Mouse (Mus musculus) lung, embryonic 14.5 days (tissue): ENCODE measurements around the gene Rag2. TPM values are rescaled to one million over a fixed set of nuclear protein-coding genes. Genes with fewer than 3 reads are reported as not detected.

ENCODE experiments used
- ATAC-seq: fragments of 200-750 bp; cut with Nextera tagmentation; 2 replicates; pipeline ENCODE4 v1.8.0; 2017; ENCODE audit warnings: mild to moderate bottlenecking, moderate TSS enrichment, moderate library complexity; ENCODE audit not compliant: insufficient read depth
- DNase-seq: peaks from one replicate; pipeline ENCODE4 v3.0.0-alpha.2; 2015
- H3K27ac ChIP-seq: fragments of 300-500 bp; sonication (generic); 2 replicates; pipeline ENCODE4 v1.5.1; 2014; ENCODE audit warnings: low read depth, mild to moderate bottlenecking, moderate library complexity
- H3K27me3 ChIP-seq: fragments of 300-500 bp; sonication (generic); 2 replicates; pipeline ENCODE4 v1.6.1; 2014; ENCODE audit warnings: low read length, control low read depth; ENCODE audit not compliant: insufficient read depth
- H3K36me3 ChIP-seq: fragments of 300-500 bp; sonication (generic); 2 replicates; pipeline ENCODE4 v1.6.1; 2014; ENCODE audit warnings: control low read depth; ENCODE audit not compliant: insufficient read depth
- H3K4me1 ChIP-seq: fragments of 300-500 bp; sonication (generic); 2 replicates; pipeline ENCODE4 v1.6.1; 2014; ENCODE audit warnings: antibody characterized with exemption, control low read depth; ENCODE audit not compliant: insufficient read depth
- H3K4me2 ChIP-seq: fragments of 300-500 bp; sonication (generic); 2 replicates; pipeline ENCODE4 v1.6.1; 2014; ENCODE audit warnings: mild to moderate bottlenecking
- H3K4me3 ChIP-seq: fragments of 300-500 bp; sonication (generic); 2 replicates; pipeline ENCODE4 v1.5.1; 2014; ENCODE audit warnings: low read depth, low read length
- H3K9ac ChIP-seq: fragments of 300-500 bp; sonication (generic); 2 replicates; pipeline ENCODE4 v1.6.1; 2014
- H3K9me3 ChIP-seq: fragments of 300-500 bp; sonication (generic); 2 replicates; pipeline ENCODE4 v1.6.1; 2016; ENCODE audit warnings: low read depth, low read length, control low read depth
- CTCF ChIP-seq: IDR thresholded peaks from 2 replicates; pipeline ENCODE4 v1.5.1; 2016; ENCODE audit warnings: antibody characterized with exemption, low read depth
- WGBS: fragments of 180-500 bp; shearing (Covaris S2); extraction: QIAGEN DNeasy Blood & Tissue Kit; methylation state at CpG from one replicate; pipeline ENCODE4 v1.1.7; 2014; 5-methylcytosine and 5-hydroxymethylcytosine counted together
- polyA plus RNA-seq: library from polyadenylated mRNA; unstranded; fragments of >200 nt; fragmentation: Nextera tagmentation; extraction: Ambion mirVana; gene quantifications from 2 replicates; pipeline ENCODE4 v1.2.1, GENCODE M21; 2014

Rag2 gene
- polyA plus RNA-seq, 1 experiment from 2014 or later = not detected

DNA sequence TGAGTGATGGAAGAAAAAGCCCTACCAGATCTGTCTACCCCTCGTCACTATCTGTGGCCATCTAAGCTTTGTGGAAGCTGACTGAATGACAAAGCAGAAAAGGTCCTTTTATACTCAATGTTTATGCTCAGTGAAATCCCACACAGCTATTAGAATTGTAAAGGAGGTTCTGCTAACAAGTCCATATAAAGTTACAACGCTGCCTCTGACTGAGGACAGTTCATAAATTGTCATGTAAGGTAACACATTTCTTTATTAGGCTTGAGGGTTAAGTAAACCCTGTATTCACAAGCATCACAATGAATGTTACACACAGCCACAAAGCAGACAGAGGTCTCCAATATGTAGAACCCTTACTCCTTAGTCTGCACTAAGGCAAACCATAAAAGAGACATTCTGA lies 507 bp upstream of the Rag2 start:
- WGBS = 56% methylated on average over 2 of the region's 2 CpGs
- Histone ChIP-seq H3K36me3 (no peaks in the 10 kb centered on the region), H3K9ac (no peak overlapping the region), H3K9me3 (no peaks in the 10 kb centered on the region), H3K4me2 (no peak overlapping the region), H3K27ac (no peak overlapping the region), H3K4me3 (no peak overlapping the region), H3K27me3 (no peaks in the 10 kb centered on the region), H3K4me1 (no peaks in the 10 kb centered on the region)
- TF ChIP-seq CTCF = no peak
- no peak for ATAC-seq
- no peak for DNase-seq

DNA sequence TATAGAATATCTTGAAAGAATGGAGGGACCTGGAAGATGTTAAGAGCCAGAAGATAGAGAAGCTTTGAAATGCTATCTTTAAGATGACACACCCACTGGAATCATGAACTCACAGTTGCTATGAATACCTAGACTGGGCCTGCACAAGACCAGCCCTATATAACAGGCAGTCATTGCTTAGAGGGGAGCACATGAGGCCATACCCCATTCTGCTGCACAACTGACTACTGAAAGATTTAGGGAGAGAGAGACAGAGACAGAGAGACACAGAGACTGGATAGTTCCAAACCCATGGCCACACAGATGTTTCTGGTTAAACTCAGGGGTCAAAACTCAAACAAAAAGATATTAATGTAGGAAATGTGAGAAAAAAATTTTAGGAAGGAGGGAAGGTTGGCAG lies 2.7 kb downstream of the Rag2 start:
- Histone ChIP-seq H3K4me3 (no peak overlapping the region), H3K27me3 (no peaks in the 10 kb centered on the region), H3K36me3 (no peaks in the 10 kb centered on the region), H3K9ac (no peak overlapping the region), H3K4me1 (no peaks in the 10 kb centered on the region), H3K9me3 (no peaks in the 10 kb centered on the region), H3K27ac (no peak overlapping the region), H3K4me2 (no peak overlapping the region)
- no peak for DNase-seq
- ATAC-seq = no peak
- TF ChIP-seq CTCF = no peak

- TF ChIP-seq CTCF = 0 out of 2 replicates have a peak, but pooled peaks have one; percentile 1
- peak overlapping the region; percentile 65 for H3K4me3 ChIP-seq
- H3K9me3 ChIP-seq = no peaks in the 10 kb centered on the region
- ATAC-seq = peak; percentile 100
- no peaks in the 10 kb centered on the region for H3K36me3 ChIP-seq
- no peaks in the 10 kb centered on the region for H3K27me3 ChIP-seq
- no peaks in the 10 kb centered on the region for H3K4me1 ChIP-seq
- H3K4me2 ChIP-seq = peak overlapping the region; percentile 64
- peak overlapping the region; percentile 61 for H3K9ac ChIP-seq
- peak overlapping the region; percentile 77 for H3K27ac ChIP-seq
- DNase-seq = peak; percentile 98
- WGBS = 2% methylated on average over 31 of the region's 31 CpGs
Measured at GRCm38 (mm10) chr2:101628297-101629236, 4.0 kb downstream of the Rag2 start.

- no peak overlapping the region for H3K27ac ChIP-seq
- WGBS = 36% methylated on average over 7 of the region's 7 CpGs
- no peak for ATAC-seq
- no peak overlapping the region for H3K4me2 ChIP-seq
- H3K4me3 ChIP-seq = no peak overlapping the region
- no peak for TF ChIP-seq CTCF
- DNase-seq = no peak
- no peaks in the 10 kb centered on the region for H3K4me1 ChIP-seq
- H3K27me3 ChIP-seq = no peaks in the 10 kb centered on the region
- no peak overlapping the region for H3K9ac ChIP-seq
- H3K36me3 ChIP-seq = no peaks in the 10 kb centered on the region
- H3K9me3 ChIP-seq = no peaks in the 10 kb centered on the region
Measured at GRCm38 (mm10) chr2:101638979-101639839, 14.7 kb downstream of the Rag2 start.

DNA sequence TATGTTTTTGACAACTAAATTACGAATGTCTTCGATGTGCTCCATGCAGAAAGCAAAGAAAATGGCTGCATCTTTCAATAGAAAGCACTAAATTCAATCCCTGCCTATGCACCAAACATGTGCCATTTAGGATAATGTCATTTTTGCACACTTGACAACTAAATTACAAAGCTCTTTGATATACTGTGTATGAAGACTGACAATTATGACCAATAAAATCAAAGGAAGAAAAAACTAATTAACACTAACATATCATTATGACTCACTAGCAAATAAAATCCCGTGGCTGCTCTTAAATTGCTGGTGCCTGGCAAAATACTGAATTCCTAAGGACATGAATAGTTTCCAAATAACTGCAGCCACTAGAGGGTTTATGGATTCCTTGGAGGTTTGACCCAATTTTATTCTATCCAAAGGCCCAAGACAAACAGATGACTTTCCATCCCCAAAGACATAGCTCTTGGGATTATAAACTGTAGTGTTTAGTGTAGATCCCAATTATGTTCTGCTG lies 15.4 kb downstream of the Rag2 start:
- Histone ChIP-seq H3K4me1 (no peaks in the 10 kb centered on the region), H3K4me2 (no peak overlapping the region), H3K27me3 (no peaks in the 10 kb centered on the region), H3K9me3 (no peaks in the 10 kb centered on the region), H3K9ac (no peak overlapping the region), H3K36me3 (no peaks in the 10 kb centered on the region), H3K4me3 (no peak overlapping the region), H3K27ac (no peak overlapping the region)
- no peak for TF ChIP-seq CTCF
- ATAC-seq = no peak
- 77% methylated on average over 3 of the region's 3 CpGs for WGBS
- DNase-seq = no peak

- no peak overlapping the region for H3K4me3 ChIP-seq
- no peaks in the 10 kb centered on the region for H3K27me3 ChIP-seq
- DNase-seq = no peak
- no peaks in the 10 kb centered on the region for H3K9me3 ChIP-seq
- no peak overlapping the region for H3K9ac ChIP-seq
- WGBS = 96% methylated on average over 1 of the region's 1 CpGs
- H3K4me1 ChIP-seq = no peaks in the 10 kb centered on the region
- no peak overlapping the region for H3K4me2 ChIP-seq
- ATAC-seq = no peak
- no peak for TF ChIP-seq CTCF
- no peaks in the 10 kb centered on the region for H3K36me3 ChIP-seq
- no peak overlapping the region for H3K27ac ChIP-seq
Measured at GRCm38 (mm10) chr2:101645841-101646240, 21.3 kb downstream of the Rag2 start.

GRCm38 (mm10) chr2:101648361-101648760 lies 23.8 kb downstream of the Rag2 start:
- H3K4me2 ChIP-seq = no peak overlapping the region
- 81% methylated on average over 2 of the region's 2 CpGs for WGBS
- no peaks in the 10 kb centered on the region for H3K4me1 ChIP-seq
- H3K27me3 ChIP-seq = no peaks in the 10 kb centered on the region
- H3K27ac ChIP-seq = no peak overlapping the region
- no peak overlapping the region for H3K4me3 ChIP-seq
- H3K9ac ChIP-seq = no peak overlapping the region
- H3K36me3 ChIP-seq = no peaks in the 10 kb centered on the region
- no peaks in the 10 kb centered on the region for H3K9me3 ChIP-seq
- ATAC-seq = no peak
- no peak for DNase-seq
- no peak for TF ChIP-seq CTCF
